18 mouse cellular contexts compared by ENCODE assay signal in genomic region chr7:31008175-31008574, GRCm38 (mm10). TPM values are rescaled to one million over a fixed set of nuclear protein-coding genes. Genes with fewer than 3 reads are reported as not detected.
A peak's percentile ranks its signal among the peaks of the same experiment; 100 is the strongest.
DNase-seq lines count a peak whose midpoint lies in the region; ATAC-seq and TF ChIP-seq lines count a peak whose summit lies in the region.
"Had no signal": no experiment of that assay in that cellular context is flagged by ENCODE, and none has a peak within 500 bp of the region (broad histone marks: within the 10 kb centered on the region; RNA-seq: fewer than 3 reads in every experiment).

No protein-coding gene starts in this region.

- intact Hi-C loops in heart, postnatal 14 days (cut with DNase I): loop anchor here (5.0 kb wide), 1 partner anchor 34 kb away; the partner anchor contains the start of gene Fxyd5

- TF ChIP-seq CTCF in lung, postnatal 0 days (IDR thresholded peaks at IDR 0.05): no peak

- 58% methylated on average over 1 of the region's 1 CpGs for WGBS in intestine, embryonic 15.5 days
- 43% methylated on average over 1 of the region's 1 CpGs for WGBS in lung, postnatal 0 days

- no peak for TF ChIP-seq EP300 in lung, postnatal 0 days (IDR thresholded peaks at IDR 0.05)

- peaks cover 5% of the 10 kb centered on the region; the same call in 1 of the 2 replicates for H3K4me1 ChIP-seq in intestine, embryonic 15.5 days (replicated peaks)
- 0 out of 2 replicates have a peak, but pooled peaks cover 2% of the 10 kb centered on the region for H3K4me1 ChIP-seq in lung, postnatal 0 days (ENCODE audit: insufficient read depth, low read depth, low read length)
- H3K4me1 ChIP-seq: forebrain, embryonic 12.5 days; midbrain, embryonic 13.5 days had no signal

- DNase-seq in heart, postnatal 14 days: peak; percentile 9 to 12
- no peak for DNase-seq in heart, postnatal 4 days
- peak; percentile 78 for DNase-seq in 416B (ENCODE audit: low read depth)
- peak; percentile 45 for DNase-seq in lung, postnatal 0 days (ENCODE audit: low spot score)
- DNase-seq in layer of hippocampus, postnatal 10 days (ENCODE audit: low spot score in 2 of 2): no peak
- DNase-seq: adrenal gland, adult 8-10 months; cerebellum, adult 11-12 months; gastrocnemius, postnatal 25 days; heart, postnatal 10 days; right cerebral cortex, postnatal 4 days had no signal

- H3K4me2 ChIP-seq in intestine, embryonic 15.5 days (replicated peaks): no peak overlapping the region
- no peak overlapping the region for H3K4me2 ChIP-seq in lung, postnatal 0 days (replicated peaks; ENCODE audit: low read depth, low read length)
- H3K4me2 ChIP-seq: forebrain, embryonic 12.5 days; midbrain, embryonic 13.5 days had no signal

- no peak overlapping the region for H3K4me3 ChIP-seq in intestine, embryonic 15.5 days (replicated peaks)
- H3K4me3 ChIP-seq in lung, postnatal 0 days (ENCODE audit: low read depth, low read length): no peak overlapping the region
- H3K4me3 ChIP-seq: forebrain, embryonic 12.5 days; layer of hippocampus, adult 2 months; midbrain, embryonic 13.5 days had no signal

- no peaks in the 10 kb centered on the region for H3K27me3 ChIP-seq in intestine, embryonic 15.5 days (replicated peaks)
- H3K27me3 ChIP-seq in lung, postnatal 0 days (replicated peaks; ENCODE audit: insufficient read depth, low read length): no peaks in the 10 kb centered on the region
- H3K27me3 ChIP-seq: forebrain, embryonic 12.5 days; midbrain, embryonic 13.5 days had no signal

- no peak overlapping the region for H3K9ac ChIP-seq in intestine, embryonic 15.5 days
- no peak overlapping the region for H3K9ac ChIP-seq in lung, postnatal 0 days (replicated peaks; ENCODE audit: low read depth)
- H3K9ac ChIP-seq: forebrain, embryonic 12.5 days; midbrain, embryonic 13.5 days had no signal

- H3K9me3 ChIP-seq in intestine, embryonic 15.5 days: no peaks in the 10 kb centered on the region
- no peaks in the 10 kb centered on the region for H3K9me3 ChIP-seq in lung, postnatal 0 days (ENCODE audit: low read length)
- H3K9me3 ChIP-seq: forebrain, embryonic 12.5 days; midbrain, embryonic 13.5 days had no signal

- H3K36me3 ChIP-seq in intestine, embryonic 15.5 days: no peaks in the 10 kb centered on the region
- H3K36me3 ChIP-seq in lung, postnatal 0 days (ENCODE audit: insufficient read depth, low read length): no peaks in the 10 kb centered on the region
- H3K36me3 ChIP-seq: forebrain, embryonic 12.5 days; midbrain, embryonic 13.5 days had no signal

- no peak; the same call in 1 of the 2 replicates for ATAC-seq in intestine, embryonic 15.5 days
- peak; percentile 65 for ATAC-seq in lung, postnatal 0 days
- ATAC-seq in frontal cortex, adult (ENCODE audit: low TSS enrichment): no peak
- no peak for ATAC-seq in cerebellum, adult (ENCODE audit: insufficient number of reproducible peaks, low FRiP score, low TSS enrichment)
- ATAC-seq: midbrain, embryonic 13.5 days had no signal

- 0 out of 2 replicates have a peak overlapping the region, but pooled peaks have one; percentile 6 for H3K27ac ChIP-seq in intestine, embryonic 15.5 days
- no peak overlapping the region for H3K27ac ChIP-seq in lung, postnatal 0 days (ENCODE audit: low read length)
- H3K27ac ChIP-seq: forebrain, embryonic 12.5 days; layer of hippocampus, adult 2 months; midbrain, embryonic 13.5 days had no signal

RNA-seq across cellular contexts. Expression of gene Fxyd5, which starts 34.1 kb away (rescaled TPM):
- total RNA-seq in heart, postnatal 14 days (2021): 10 to 100 TPM; 28.8 to 29.2 TPM
- 10 to 100 TPM; 28.9 to 31.7 TPM for total RNA-seq in heart, postnatal 4 days (2021)
- 21.7 and 29.8 TPM in 2 replicates for polyA plus RNA-seq in intestine, embryonic 15.5 days (2015; fragmentation: Nextera tagmentation; extraction: Ambion mirVana)
- 168 and 206 TPM in 2 replicates for polyA plus RNA-seq in lung, postnatal 0 days (2015; fragmentation: Nextera tagmentation; extraction: Ambion mirVana)
- 10 to 100 TPM; 35.9 to 36.5 TPM for total RNA-seq in layer of hippocampus, postnatal 10 days (2021)

RNA-seq across cellular contexts. Expression of gene Fam187b, which starts 34.6 kb away (rescaled TPM):
- under 1 TPM in 1 of 2 experiments, not detected in 1; 0.60 TPM for total RNA-seq in heart, postnatal 14 days (2021)
- total RNA-seq in heart, postnatal 4 days (2021): under 1 TPM; 0.36 TPM
- 10.1 and 11.4 TPM in 2 replicates for polyA plus RNA-seq in intestine, embryonic 15.5 days (2015; fragmentation: Nextera tagmentation; extraction: Ambion mirVana)
- 9.5 and 12.3 TPM in 2 replicates for polyA plus RNA-seq in lung, postnatal 0 days (2015; fragmentation: Nextera tagmentation; extraction: Ambion mirVana)
- under 1 TPM; 0.25 to 0.96 TPM for total RNA-seq in layer of hippocampus, postnatal 10 days (2021)
- total RNA-seq: gastrocnemius, postnatal 25 days; layer of hippocampus, adult 2 months; left cerebral cortex, postnatal 36 days had no signal
- polyA plus RNA-seq: C2C12 had no signal

RNA-seq across cellular contexts. Expression of gene Lsr, which starts 34.9 kb away (rescaled TPM):
- total RNA-seq in heart, postnatal 14 days (2021): 1 to 10 TPM; 4.2 to 5.0 TPM
- 1 to 10 TPM; 5.5 to 5.6 TPM for total RNA-seq in heart, postnatal 4 days (2021)
- polyA plus RNA-seq in intestine, embryonic 15.5 days (2015; fragmentation: Nextera tagmentation; extraction: Ambion mirVana): 146 and 163 TPM in 2 replicates
- 53.8 and 57.9 TPM in 2 replicates for polyA plus RNA-seq in lung, postnatal 0 days (2015; fragmentation: Nextera tagmentation; extraction: Ambion mirVana)
- total RNA-seq in layer of hippocampus, postnatal 10 days (2021): 10 to 100 TPM; 11.8 to 15.1 TPM

RNA-seq across cellular contexts. Expression of gene Fxyd7, which starts 43.1 kb away (rescaled TPM):
- 1 to 10 TPM; 1.1 to 1.3 TPM for total RNA-seq in heart, postnatal 14 days (2021)
- 1 to 10 TPM in 1 of 2 experiments, under 1 TPM in 1; 0.98 to 2.4 TPM for total RNA-seq in heart, postnatal 4 days (2021)
- polyA plus RNA-seq in intestine, embryonic 15.5 days (2015; fragmentation: Nextera tagmentation; extraction: Ambion mirVana): 20.3 and 20.7 TPM in 2 replicates
- polyA plus RNA-seq in lung, postnatal 0 days (2015; fragmentation: Nextera tagmentation; extraction: Ambion mirVana): 1.2 and 1.8 TPM in 2 replicates
- 100 to 1,000 TPM; 376 to 407 TPM for total RNA-seq in layer of hippocampus, postnatal 10 days (2021)
- polyA plus RNA-seq: C2C12 had no signal

RNA-seq across cellular contexts. Expression of gene Fxyd1, which starts 48.8 kb away (rescaled TPM):
- total RNA-seq in heart, postnatal 14 days (2021): 100 to 1,000 TPM; 712 to 747 TPM
- total RNA-seq in heart, postnatal 4 days (2021): 100 to 1,000 TPM; 646 to 728 TPM
- 64.5 and 80.1 TPM in 2 replicates for polyA plus RNA-seq in intestine, embryonic 15.5 days (2015; fragmentation: Nextera tagmentation; extraction: Ambion mirVana)
- polyA plus RNA-seq in lung, postnatal 0 days (2015; fragmentation: Nextera tagmentation; extraction: Ambion mirVana): 175 and 211 TPM in 2 replicates
- total RNA-seq in layer of hippocampus, postnatal 10 days (2021): 10 to 100 TPM; 67.2 to 69.2 TPM

Comparison
In these comparisons a context has a peak if more than half of its experiments do, and no peak if none do; other contexts are left out.
1. DNase-seq: peak in heart, postnatal 14 days (2 of 2), 416B (single experiment) and lung, postnatal 0 days (single experiment); none in heart, postnatal 4 days (single experiment) and layer of hippocampus, postnatal 10 days (0 of 2).